Mouse (Mus musculus): Measurements from ENCODE around the gene Itgav. TPM values are rescaled to one million over a fixed set of nuclear protein-coding genes. Genes with fewer than 3 reads are reported as not detected.

Gene Itgav
- polyA plus RNA-seq, 1 experiment, result 17.5 TPM

- Histone ChIP-seq H3K4me1 (ENCODE audit: control insufficient read depth, insufficient read depth, insufficient read length) (peaks cover 6% of the 10 kb centered on the region; the same call in 1 of the 2 replicates), H3K27me3 (ENCODE audit: control insufficient read depth, insufficient read depth, low read length) (peaks cover 7% of the 10 kb centered on the region), H3K27ac (ENCODE audit: insufficient read depth, low read length) (no peak overlapping the region), H3K36me3 (ENCODE audit: control insufficient read depth, insufficient read depth, low read length) (no peaks in the 10 kb centered on the region), H3K4me3 (ENCODE audit: extremely low read depth, insufficient read depth, insufficient read length) (no peak overlapping the region)
- TF ChIP-seq CTCF (IDR thresholded peaks at IDR 0.05; ENCODE audit: extremely low read depth, insufficient read depth, insufficient read length, insufficient replicate concordance) (no peak), POLR2A (IDR thresholded peaks at IDR 0.05; ENCODE audit: low read depth, low read length) (no peak)
- 82% methylated on average over 6 of the region's 6 CpGs for WGBS
- no peak for DNase-seq (ENCODE audit: low read depth in 1 of 2, low spot score in 2 of 2)
These were observed 92.0 kb downstream of the Itgav start for GRCm38 (mm10) chr2:83816147-83816546.

GRCm38 (mm10) chr2:83825161-83825560, 101.0 kb downstream of the Itgav start:
- WGBS, result 85% methylated on average over 5 of the region's 5 CpGs
- no peak overlapping the region for H3K27ac ChIP-seq (ENCODE audit: insufficient read depth, low read length)
- no peak overlapping the region for H3K4me3 ChIP-seq (ENCODE audit: extremely low read depth, insufficient read depth, insufficient read length)
- DNase-seq (ENCODE audit: low read depth in 1 of 2, low spot score in 2 of 2), result no peak
- H3K4me1 ChIP-seq (ENCODE audit: control insufficient read depth, insufficient read depth, insufficient read length), result no peaks in the 10 kb centered on the region
- no peaks in the 10 kb centered on the region for H3K27me3 ChIP-seq (ENCODE audit: control insufficient read depth, insufficient read depth, low read length)
- TF ChIP-seq POLR2A (IDR thresholded peaks at IDR 0.05; ENCODE audit: low read depth, low read length), result no peak
- TF ChIP-seq CTCF (IDR thresholded peaks at IDR 0.05; ENCODE audit: extremely low read depth, insufficient read depth, insufficient read length, insufficient replicate concordance), result no peak
- H3K36me3 ChIP-seq (ENCODE audit: control insufficient read depth, insufficient read depth, low read length), result no peaks in the 10 kb centered on the region

- no peaks in the 10 kb centered on the region for H3K36me3 ChIP-seq (ENCODE audit: control insufficient read depth, insufficient read depth, low read length)
- TF ChIP-seq POLR2A (IDR thresholded peaks at IDR 0.05; ENCODE audit: low read depth, low read length) (no peak), CTCF (IDR thresholded peaks at IDR 0.05; ENCODE audit: extremely low read depth, insufficient read depth, insufficient read length, insufficient replicate concordance) (no peak)
- H3K27me3 ChIP-seq (ENCODE audit: control insufficient read depth, insufficient read depth, low read length), result no peaks in the 10 kb centered on the region
- H3K4me3 ChIP-seq (ENCODE audit: extremely low read depth, insufficient read depth, insufficient read length), result no peak overlapping the region
- WGBS, result 86% methylated on average over 3 of the region's 3 CpGs
- no peak overlapping the region for H3K27ac ChIP-seq (ENCODE audit: insufficient read depth, low read length)
- H3K4me1 ChIP-seq (ENCODE audit: control insufficient read depth, insufficient read depth, insufficient read length), result no peaks in the 10 kb centered on the region
- DNase-seq (ENCODE audit: low read depth in 1 of 2, low spot score in 2 of 2), result no peak
These were observed 104.8 kb downstream of the Itgav start for GRCm38 (mm10) chr2:83828895-83829539.

- H3K4me3 ChIP-seq (ENCODE audit: extremely low read depth, insufficient read depth, insufficient read length), result no peak overlapping the region
- H3K27me3 ChIP-seq (ENCODE audit: control insufficient read depth, insufficient read depth, low read length), result no peaks in the 10 kb centered on the region
- no peak for DNase-seq (ENCODE audit: low read depth in 1 of 2, low spot score in 2 of 2)
- no peaks in the 10 kb centered on the region for H3K4me1 ChIP-seq (ENCODE audit: control insufficient read depth, insufficient read depth, insufficient read length)
- no peaks in the 10 kb centered on the region for H3K36me3 ChIP-seq (ENCODE audit: control insufficient read depth, insufficient read depth, low read length)
- H3K27ac ChIP-seq (ENCODE audit: insufficient read depth, low read length), result no peak overlapping the region
- 84% methylated on average over 4 of the region's 4 CpGs for WGBS
- TF ChIP-seq CTCF (IDR thresholded peaks at IDR 0.05; ENCODE audit: extremely low read depth, insufficient read depth, insufficient read length, insufficient replicate concordance), result no peak
- TF ChIP-seq POLR2A (IDR thresholded peaks at IDR 0.05; ENCODE audit: low read depth, low read length), result no peak
These were observed 108.7 kb downstream of the Itgav start for GRCm38 (mm10) chr2:83832903-83833302.

GRCm38 (mm10) chr2:83835313-83836070, 111.3 kb downstream of the Itgav start:
- Histone ChIP-seq H3K36me3 (ENCODE audit: control insufficient read depth, insufficient read depth, low read length) (no peaks in the 10 kb centered on the region), H3K4me1 (ENCODE audit: control insufficient read depth, insufficient read depth, insufficient read length) (no peaks in the 10 kb centered on the region), H3K4me3 (ENCODE audit: extremely low read depth, insufficient read depth, insufficient read length) (no peak overlapping the region), H3K27ac (ENCODE audit: insufficient read depth, low read length) (no peak overlapping the region), H3K27me3 (ENCODE audit: control insufficient read depth, insufficient read depth, low read length) (no peaks in the 10 kb centered on the region; the same call in 1 of the 2 replicates)
- TF ChIP-seq CTCF (IDR thresholded peaks at IDR 0.05; ENCODE audit: extremely low read depth, insufficient read depth, insufficient read length, insufficient replicate concordance) (no peak), POLR2A (IDR thresholded peaks at IDR 0.05; ENCODE audit: low read depth, low read length) (no peak)
- 90% methylated on average over 10 of the region's 10 CpGs for WGBS
- no peak for DNase-seq (ENCODE audit: low read depth in 1 of 2, low spot score in 2 of 2)

- H3K27me3 ChIP-seq (ENCODE audit: control insufficient read depth, insufficient read depth, low read length), result no peaks in the 10 kb centered on the region
- DNase-seq (ENCODE audit: low read depth in 1 of 2, low spot score in 2 of 2), result no peak
- 81% methylated on average over 3 of the region's 3 CpGs for WGBS
- no peaks in the 10 kb centered on the region for H3K4me1 ChIP-seq (ENCODE audit: control insufficient read depth, insufficient read depth, insufficient read length)
- no peak for TF ChIP-seq CTCF (IDR thresholded peaks at IDR 0.05; ENCODE audit: extremely low read depth, insufficient read depth, insufficient read length, insufficient replicate concordance)
- TF ChIP-seq POLR2A (IDR thresholded peaks at IDR 0.05; ENCODE audit: low read depth, low read length), result no peak
- no peak overlapping the region for H3K27ac ChIP-seq (ENCODE audit: insufficient read depth, low read length)
- no peak overlapping the region for H3K4me3 ChIP-seq (ENCODE audit: extremely low read depth, insufficient read depth, insufficient read length)
- no peaks in the 10 kb centered on the region for H3K36me3 ChIP-seq (ENCODE audit: control insufficient read depth, insufficient read depth, low read length)
These were observed 124.3 kb downstream of the Itgav start for GRCm38 (mm10) chr2:83848495-83848894.

GRCm38 (mm10) chr2:83853423-83853822, 129.2 kb downstream of the Itgav start:
- no peak for DNase-seq (ENCODE audit: low read depth in 1 of 2, low spot score in 2 of 2)
- TF ChIP-seq CTCF (IDR thresholded peaks at IDR 0.05; ENCODE audit: extremely low read depth, insufficient read depth, insufficient read length, insufficient replicate concordance) (no peak), POLR2A (IDR thresholded peaks at IDR 0.05; ENCODE audit: low read depth, low read length) (no peak)
- no peaks in the 10 kb centered on the region for H3K27me3 ChIP-seq (ENCODE audit: control insufficient read depth, insufficient read depth, low read length)
- H3K4me3 ChIP-seq (ENCODE audit: extremely low read depth, insufficient read depth, insufficient read length), result no peak overlapping the region
- no peak overlapping the region for H3K27ac ChIP-seq (ENCODE audit: insufficient read depth, low read length)
- 90% methylated on average over 10 of the region's 10 CpGs for WGBS
- H3K36me3 ChIP-seq (ENCODE audit: control insufficient read depth, insufficient read depth, low read length), result no peaks in the 10 kb centered on the region
- H3K4me1 ChIP-seq (ENCODE audit: control insufficient read depth, insufficient read depth, insufficient read length), result no peaks in the 10 kb centered on the region
